Mouse (Mus musculus): Measurements from ENCODE around the gene Cd59b.
"Not testable (repeated sequence)": the region's sequence is repeated elsewhere in the genome, so short reads cannot be mapped to it uniquely, and the experiment has no call there.

- not testable (repeated sequence) for TF ChIP-seq POLR2A, CTCF (IDR thresholded peaks at IDR 0.05; ENCODE audit: insufficient read depth, low read depth, low read length)
Observed at GRCm38 (mm10) chr2:104113563-104113962, 43.9 kb downstream of the Cd59b start.

Data from olfactory bulb, adult 2 months (tissue).